Mouse (Mus musculus): ENCODE measurements at regions not wholly inside any gene's neighbourhood (a gene's known extent, or its start where the extent isn't known, plus 50 kb on each side); places are given as distances from the start of the nearest gene placed in this dataset.

DNA sequence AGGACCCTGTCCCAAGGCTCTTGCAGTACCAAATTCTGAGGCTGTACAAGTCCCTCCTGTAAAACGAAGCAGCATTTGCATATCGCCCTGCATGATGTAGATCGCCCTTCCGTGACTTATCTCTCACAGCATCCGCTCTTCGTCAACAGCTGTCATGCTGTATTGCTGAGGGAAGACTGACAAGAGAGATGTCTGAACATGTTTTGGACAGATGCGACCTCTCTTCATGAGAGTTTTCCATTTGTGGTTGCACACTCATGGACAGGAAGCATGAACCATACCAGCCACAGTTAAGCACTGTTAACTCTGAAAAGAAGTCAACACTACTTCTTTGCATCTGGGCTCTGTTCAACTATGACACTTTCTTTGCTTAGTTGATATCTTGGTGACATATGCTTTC lies 108.9 kb downstream of the Slc35b3 start:
- TF ChIP-seq POLR2A (IDR thresholded peaks at IDR 0.05; ENCODE audit: control insufficient read depth in 1 of 2, insufficient read depth in 1 of 2, low read depth in 1 of 2, low read length in 2 of 2, poor library complexity in 1 of 2) (no peak), SIN3A (IDR thresholded peaks at IDR 0.05; ENCODE audit: low read length) (no peak)
